Comparison of ENCODE assay signal across 8 mouse cellular contexts in the genomic region with DNA sequence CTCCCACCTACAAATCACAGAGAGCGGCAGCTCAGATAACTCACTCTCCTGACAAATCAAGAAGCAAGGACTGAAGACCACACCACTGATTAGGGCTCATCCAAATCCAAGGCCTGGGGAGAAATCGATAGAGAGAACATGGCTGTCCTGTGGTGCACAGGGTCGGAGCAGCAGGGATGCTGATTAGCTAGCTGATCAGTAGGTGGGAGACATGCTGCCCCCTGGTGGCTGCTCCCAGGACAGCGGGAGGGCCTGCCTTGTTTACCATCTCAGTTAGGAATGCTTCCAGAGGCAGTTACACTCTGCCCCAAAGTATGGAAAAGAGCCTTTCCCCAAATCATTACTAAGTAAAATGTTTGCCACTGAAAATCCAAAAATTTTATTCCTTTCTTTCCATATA.
A peak's percentile ranks its signal among the peaks of the same experiment; 100 is the strongest.
DNase-seq lines count a peak whose midpoint lies in the region; ATAC-seq lines count a peak whose summit lies in the region.

No protein-coding gene starts in this region.

- DNase-seq in midbrain, embryonic 10.5 days (ENCODE audit: low spot score): peak; percentile 82
- peak; percentile 87 to 88 for DNase-seq in cerebellum, postnatal 36 days
- DNase-seq in gastrocnemius, adult 18-20 months (ENCODE audit: low spot score): peak; percentile 65
- DNase-seq in liver, embryonic 11.5 days (ENCODE audit: low spot score): peak; percentile 75
- DNase-seq in ovary, adult 18-20 months (ENCODE audit: low spot score): peak; percentile 21
- DNase-seq in thymus, postnatal 0 days (ENCODE audit: low spot score): peak; percentile 71

- H3K9me3 ChIP-seq in midbrain, embryonic 10.5 days (replicated peaks): no peaks in the 10 kb centered on the region
- H3K9me3 ChIP-seq in midbrain, embryonic 16.5 days (replicated peaks; ENCODE audit: control insufficient read depth, low read length, poor library complexity, severe bottlenecking): no peaks in the 10 kb centered on the region
- no peaks in the 10 kb centered on the region for H3K9me3 ChIP-seq in kidney, embryonic 14.5 days (ENCODE audit: control insufficient read depth, low read length)
- no peaks in the 10 kb centered on the region for H3K9me3 ChIP-seq in liver, embryonic 11.5 days (ENCODE audit: control insufficient read depth, low read length)

- H3K4me1 ChIP-seq in midbrain, embryonic 10.5 days: peaks cover 4% of the 10 kb centered on the region; the same call in 1 of the 2 replicates
- no peaks in the 10 kb centered on the region for H3K4me1 ChIP-seq in midbrain, embryonic 16.5 days (ENCODE audit: control insufficient read depth, insufficient read depth, low read length)
- H3K4me1 ChIP-seq in kidney, embryonic 14.5 days (ENCODE audit: control insufficient read depth, insufficient read depth, low read length): no peaks in the 10 kb centered on the region
- H3K4me1 ChIP-seq in liver, embryonic 11.5 days (replicated peaks; ENCODE audit: control insufficient read depth, insufficient read depth, low read length): no peaks in the 10 kb centered on the region

- no peaks in the 10 kb centered on the region for H3K27me3 ChIP-seq in midbrain, embryonic 10.5 days (ENCODE audit: low read depth, poor library complexity, severe bottlenecking)
- no peaks in the 10 kb centered on the region for H3K27me3 ChIP-seq in midbrain, embryonic 16.5 days (ENCODE audit: control insufficient read depth, insufficient read depth, low read depth, low read length)
- H3K27me3 ChIP-seq in kidney, embryonic 14.5 days (ENCODE audit: control insufficient read depth, insufficient read depth, low read length): no peaks in the 10 kb centered on the region
- no peaks in the 10 kb centered on the region for H3K27me3 ChIP-seq in liver, embryonic 11.5 days (replicated peaks; ENCODE audit: control insufficient read depth, insufficient read depth, low read length)

- WGBS in midbrain, embryonic 10.5 days: 31% methylated on average over 4 of the region's 4 CpGs
- WGBS in midbrain, embryonic 16.5 days: 22% methylated on average over 4 of the region's 4 CpGs
- WGBS in kidney, embryonic 14.5 days: 31% methylated on average over 4 of the region's 4 CpGs
- WGBS in liver, embryonic 11.5 days: 21% methylated on average over 4 of the region's 4 CpGs

- no peak overlapping the region for H3K9ac ChIP-seq in midbrain, embryonic 16.5 days (ENCODE audit: low read depth, low read length)
- H3K9ac ChIP-seq in kidney, embryonic 14.5 days (ENCODE audit: low read depth, low read length): no peak overlapping the region
- no peak overlapping the region for H3K9ac ChIP-seq in liver, embryonic 11.5 days (ENCODE audit: low read depth, low read length)

- H3K4me2 ChIP-seq in midbrain, embryonic 16.5 days (ENCODE audit: low read length): no peak overlapping the region
- no peak overlapping the region for H3K4me2 ChIP-seq in kidney, embryonic 14.5 days (replicated peaks; ENCODE audit: low read depth, low read length)
- H3K4me2 ChIP-seq in liver, embryonic 11.5 days: no peak overlapping the region

- no peaks in the 10 kb centered on the region for H3K36me3 ChIP-seq in midbrain, embryonic 10.5 days
- no peaks in the 10 kb centered on the region for H3K36me3 ChIP-seq in midbrain, embryonic 16.5 days (ENCODE audit: control insufficient read depth, insufficient read depth, low read length)
- no peaks in the 10 kb centered on the region for H3K36me3 ChIP-seq in kidney, embryonic 14.5 days (ENCODE audit: control insufficient read depth, insufficient read depth, low read length)
- no peaks in the 10 kb centered on the region for H3K36me3 ChIP-seq in liver, embryonic 11.5 days (ENCODE audit: control insufficient read depth, insufficient read depth, low read length)

- H3K27ac ChIP-seq in midbrain, embryonic 10.5 days (replicated peaks): no peak overlapping the region
- H3K27ac ChIP-seq in midbrain, embryonic 16.5 days (ENCODE audit: low read length): no peak overlapping the region
- H3K27ac ChIP-seq in kidney, embryonic 14.5 days (ENCODE audit: low read depth, low read length): no peak overlapping the region
- no peak overlapping the region for H3K27ac ChIP-seq in liver, embryonic 11.5 days (ENCODE audit: low read depth, low read length)

- no peak overlapping the region for H3K4me3 ChIP-seq in midbrain, embryonic 10.5 days
- no peak overlapping the region for H3K4me3 ChIP-seq in midbrain, embryonic 16.5 days (ENCODE audit: low read depth, low read length)
- H3K4me3 ChIP-seq in kidney, embryonic 14.5 days (ENCODE audit: low read length): no peak overlapping the region
- no peak overlapping the region for H3K4me3 ChIP-seq in liver, embryonic 11.5 days (ENCODE audit: low read depth, low read length)

- ATAC-seq in midbrain, embryonic 16.5 days: no peak
- peak; percentile 62; the same call in 1 of the 2 replicates for ATAC-seq in kidney, embryonic 14.5 days (ENCODE audit: low FRiP score, low TSS enrichment)
- ATAC-seq in liver, embryonic 11.5 days (replicated peaks; ENCODE audit: low FRiP score): no peak

Comparison
In these comparisons a context has a peak if more than half of its experiments do, and no peak if none do; other contexts are left out.
1. DNase-seq: peak in every context shown above with its lines; median percentile 88 in cerebellum, postnatal 36 days; 82 in midbrain, embryonic 10.5 days; 75 in liver, embryonic 11.5 days; 71 in thymus, postnatal 0 days; 65 in gastrocnemius, adult 18-20 months; 21 in ovary, adult 18-20 months.